Mouse (Mus musculus) heart, adult 2 months (tissue): ENCODE results near the gene Commd9. TPM values are rescaled to one million over a fixed set of nuclear protein-coding genes. Genes with fewer than 3 reads are reported as not detected.

ENCODE experiments used
- DNase-seq, 2 experiments: peaks; one replicate each; pipeline ENCODE4 v3.0.0; 2021
- H3K27ac ChIP-seq: fragments of 200-600 bp; 2 replicates; pipeline ENCODE4 v1.8.1; 2022
- H3K27me3 ChIP-seq: fragments of 200-500 bp; 2 replicates; pipeline ENCODE4 v1.6.1; 2012; ENCODE audit warnings: mild to moderate bottlenecking, low read length, inconsistent platforms, mixed read lengths; ENCODE audit not compliant: control insufficient read depth, insufficient read depth
- H3K36me3 ChIP-seq: fragments of 200-500 bp; 2 replicates; pipeline ENCODE4 v1.6.1; 2012; ENCODE audit warnings: low read length, inconsistent platforms; ENCODE audit not compliant: control insufficient read depth, insufficient read depth
- H3K4me1 ChIP-seq: fragments of 200-500 bp; 2 replicates; pipeline ENCODE4 v1.6.1; 2011; ENCODE audit warnings: low read length; ENCODE audit not compliant: control insufficient read depth, insufficient read depth
- H3K4me3 ChIP-seq: fragments of 200-600 bp; 2 replicates; pipeline ENCODE4 v1.8.1; 2022
- H3K79me2 ChIP-seq: fragments of 200-500 bp; replicated peaks from 2 replicates; pipeline ENCODE4 v1.6.1; 2012; ENCODE audit warnings: mild to moderate bottlenecking, inconsistent platforms, low read length, moderate library complexity, mixed read lengths; ENCODE audit not compliant: control insufficient read depth, insufficient read depth
- H3K9ac ChIP-seq: fragments of 200-500 bp; 2 replicates; pipeline ENCODE4 v1.6.1; 2012; ENCODE audit warnings: low read depth, mild to moderate bottlenecking, control low read depth, inconsistent platforms, low read length, mixed read lengths
- CTCF ChIP-seq: fragments of 200-600 bp; IDR thresholded peaks from 2 replicates; pipeline ENCODE4 v1.8.1; 2022; ENCODE audit warnings: antibody characterized with exemption, mild to moderate bottlenecking, moderate library complexity
- EP300 ChIP-seq: fragments of 200-500 bp; IDR thresholded peaks from 2 replicates; pipeline ENCODE4 v1.6.1; 2011; ENCODE audit warnings: low read depth, low read length, control low read depth; ENCODE audit not compliant: insufficient read depth
- POLR2A ChIP-seq: fragments of 200-500 bp; IDR thresholded peaks from 2 replicates; pipeline ENCODE4 v1.6.1; 2011; ENCODE audit warnings: mild to moderate bottlenecking, low read depth, low read length, control low read depth; ENCODE audit not compliant: insufficient read depth
- WGBS: fragments of 180-500 bp; shearing (Covaris S2); methylation state at CpG from one replicate; pipeline ENCODE4 v1.1.7; 2018; 5-methylcytosine and 5-hydroxymethylcytosine counted together
- intact Hi-C: fragments of 180-260 bp; cut with DNase I; formaldehyde crosslinking; loops from one replicate; pipeline ENCODE4 v1.15.1; 2025
- polyA plus RNA-seq: library from polyadenylated mRNA; depleted of rRNA; stranded (reverse); fragments of >200 nt; gene quantifications from 2 replicates; pipeline ENCODE4 v1.2.3, GENCODE M21; 2012
- total RNA-seq, 2 experiments: library from RNA; stranded (reverse); gene quantifications; 2 replicates each; pipeline ENCODE4 v1.2.3; 2021

Gene Commd9
- total and polyA plus RNA-seq, 3 experiments: 23.7 to 54.7 (median 26.1) TPM

- Histone ChIP-seq H3K79me2 (no peaks in the 10 kb centered on the region), H3K4me1 (no peaks in the 10 kb centered on the region; the same call in 1 of the 2 replicates), H3K36me3 (no peaks in the 10 kb centered on the region), H3K27me3 (no peaks in the 10 kb centered on the region), H3K27ac (no peak overlapping the region), H3K9ac (no peak overlapping the region), H3K4me3 (no peak overlapping the region)
- DNase-seq: peak; percentile 66 to 78
- TF ChIP-seq EP300 (peak; percentile 49; the same call in 1 of the 2 replicates), POLR2A (no peak), CTCF (peak; percentile 89)
- intact Hi-C loops: loop anchor here (1.0 to 10.0 kb wide), 5 partner anchors 122 to 548 kb away; no protein-coding TSS in a partner anchor
- 24% methylated on average over 21 of the region's 21 CpGs for WGBS
Observed at GRCm38 (mm10) chr2:101905534-101906378, 19.7 kb downstream of the Commd9 start.

- Histone ChIP-seq H3K4me3 (no peak overlapping the region), H3K4me1 (no peaks in the 10 kb centered on the region; the same call in 1 of the 2 replicates), H3K79me2 (no peaks in the 10 kb centered on the region), H3K27me3 (no peaks in the 10 kb centered on the region), H3K9ac (no peak overlapping the region), H3K27ac (no peak overlapping the region), H3K36me3 (no peaks in the 10 kb centered on the region)
- DNase-seq: no peak
- 63% methylated on average over 5 of the region's 5 CpGs for WGBS
- intact Hi-C loops: loop anchor here (5.0 to 10.0 kb wide), 4 partner anchors 121 to 378 kb away; no protein-coding TSS in a partner anchor
- no peak for TF ChIP-seq EP300
- TF ChIP-seq CTCF: no peak
- TF ChIP-seq POLR2A: no peak
Observed at GRCm38 (mm10) chr2:101906379-101906690, 20.3 kb downstream of the Commd9 start.

DNA sequence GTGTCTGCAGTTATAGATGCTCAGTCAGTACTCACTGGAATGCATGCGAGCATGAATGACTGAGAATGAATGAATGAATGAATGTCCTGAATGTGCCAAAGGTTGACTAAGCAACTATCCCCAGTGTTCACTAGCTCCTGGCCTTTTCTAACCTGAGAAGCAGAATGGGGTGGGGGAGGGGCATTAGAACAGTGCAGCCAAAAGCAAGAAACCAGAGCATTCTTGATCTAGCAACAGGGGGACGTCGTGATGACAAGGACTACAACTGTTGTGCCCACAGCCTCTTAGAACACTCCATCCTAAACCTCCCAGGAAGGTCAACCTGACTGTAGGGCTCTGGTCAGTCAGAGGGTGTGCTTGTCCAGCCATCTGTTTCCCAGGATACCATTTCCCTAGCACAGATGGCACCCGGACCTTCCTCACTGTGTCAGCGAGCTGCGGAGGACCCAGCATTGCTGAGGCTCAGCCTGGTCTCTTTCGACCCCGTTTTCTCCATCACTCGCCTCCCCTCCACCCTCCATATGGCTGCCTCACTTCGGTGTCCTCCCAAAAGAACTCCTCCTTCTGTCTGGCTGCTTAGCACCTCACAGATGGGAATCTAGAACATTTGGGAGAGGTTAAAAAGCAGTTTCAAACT lies 21.5 kb downstream of the Commd9 start:
- Histone ChIP-seq H3K79me2 (no peaks in the 10 kb centered on the region), H3K4me1 (no peaks in the 10 kb centered on the region; the same call in 1 of the 2 replicates), H3K27me3 (no peaks in the 10 kb centered on the region), H3K36me3 (no peaks in the 10 kb centered on the region), H3K27ac (no peak overlapping the region), H3K4me3 (no peak overlapping the region), H3K9ac (no peak overlapping the region)
- intact Hi-C loops: loop anchor here (5.0 to 10.0 kb wide), 4 partner anchors 120 to 377 kb away; no protein-coding TSS in a partner anchor
- no peak for DNase-seq
- TF ChIP-seq EP300 (no peak), CTCF (no peak), POLR2A (no peak)
- 76% methylated on average over 10 of the region's 10 CpGs for WGBS

DNA sequence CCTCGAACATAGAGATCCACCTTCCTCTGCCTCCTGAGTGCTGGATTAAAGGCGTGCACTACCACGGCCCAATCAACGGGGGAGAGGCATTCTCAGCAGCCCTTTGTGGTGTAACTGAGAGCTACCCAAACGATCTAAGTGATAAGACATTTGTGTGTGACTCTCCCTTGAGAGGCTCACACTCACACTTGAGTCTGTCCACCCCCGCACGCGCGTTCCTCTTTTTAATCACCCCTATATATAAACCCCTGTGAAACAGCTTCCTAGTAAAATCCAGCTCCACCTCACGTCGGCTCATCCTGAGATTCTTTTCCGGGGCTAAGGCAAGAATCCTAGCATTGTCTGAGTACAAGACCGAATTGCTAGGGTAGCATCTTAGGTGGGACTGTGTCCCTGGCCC lies 22.7 kb downstream of the Commd9 start:
- no peaks in the 10 kb centered on the region for H3K27me3 ChIP-seq
- H3K4me1 ChIP-seq: no peaks in the 10 kb centered on the region; the same call in 1 of the 2 replicates
- H3K79me2 ChIP-seq: no peaks in the 10 kb centered on the region
- H3K36me3 ChIP-seq: no peaks in the 10 kb centered on the region
- intact Hi-C loops: loop anchor here (5.0 to 10.0 kb wide), 4 partner anchors 119 to 376 kb away; no protein-coding TSS in a partner anchor
- DNase-seq: no peak
- no peak for TF ChIP-seq POLR2A
- no peak for TF ChIP-seq EP300
- TF ChIP-seq CTCF: no peak
- 73% methylated on average over 13 of the region's 13 CpGs for WGBS
- no peak overlapping the region for H3K4me3 ChIP-seq
- no peak overlapping the region for H3K9ac ChIP-seq
- H3K27ac ChIP-seq: no peak overlapping the region

DNA sequence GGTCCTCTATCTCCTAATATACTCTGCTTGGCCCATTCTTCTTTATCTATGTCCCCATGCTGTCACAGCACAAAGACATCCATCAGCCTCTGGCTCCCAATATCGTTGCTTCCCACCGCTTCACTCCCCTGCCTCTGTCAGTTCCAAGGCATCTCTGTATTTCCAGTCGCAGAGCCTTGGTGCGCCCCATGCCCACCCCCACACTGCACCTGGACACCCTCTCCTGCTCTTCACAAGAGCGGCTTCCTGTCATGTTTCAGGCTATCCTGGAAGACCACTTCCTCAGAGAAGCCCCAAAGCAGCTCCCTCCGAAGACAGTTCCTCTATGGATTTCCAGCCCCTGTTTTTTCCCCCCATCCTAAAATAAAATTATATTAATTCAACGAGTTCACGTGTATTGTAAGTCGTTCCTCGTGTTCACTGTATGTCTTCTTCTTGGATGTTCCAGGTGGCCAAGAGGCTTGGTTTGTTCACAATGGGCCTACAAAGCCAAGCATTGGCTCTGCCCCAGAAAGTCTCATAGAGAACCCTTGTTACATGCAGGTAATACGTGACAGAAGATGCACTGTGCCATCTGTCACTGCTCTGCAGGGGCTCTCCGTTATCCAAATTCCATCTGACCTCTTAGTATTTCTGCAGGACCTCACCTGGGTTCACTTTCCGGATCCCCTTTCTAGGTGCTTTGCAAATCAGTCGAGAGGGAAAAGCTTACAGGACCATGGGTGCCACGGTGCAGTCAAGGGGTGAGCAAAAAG lies 23.5 kb downstream of the Commd9 start:
- no peak overlapping the region for H3K9ac ChIP-seq
- H3K36me3 ChIP-seq: no peaks in the 10 kb centered on the region
- H3K79me2 ChIP-seq: no peaks in the 10 kb centered on the region
- H3K27me3 ChIP-seq: no peaks in the 10 kb centered on the region
- TF ChIP-seq CTCF (no peak), POLR2A (no peak), EP300 (no peak)
- 91% methylated on average over 15 of the region's 15 CpGs for WGBS
- intact Hi-C loops: loop anchor here (5.0 to 10.0 kb wide), 4 partner anchors 118 to 375 kb away; no protein-coding TSS in a partner anchor
- DNase-seq: no peak
- no peak overlapping the region for H3K27ac ChIP-seq
- no peak overlapping the region for H3K4me3 ChIP-seq
- H3K4me1 ChIP-seq: no peaks in the 10 kb centered on the region; the same call in 1 of the 2 replicates
